ENCODE assay signal across 8 mouse cellular contexts in the genomic region with DNA sequence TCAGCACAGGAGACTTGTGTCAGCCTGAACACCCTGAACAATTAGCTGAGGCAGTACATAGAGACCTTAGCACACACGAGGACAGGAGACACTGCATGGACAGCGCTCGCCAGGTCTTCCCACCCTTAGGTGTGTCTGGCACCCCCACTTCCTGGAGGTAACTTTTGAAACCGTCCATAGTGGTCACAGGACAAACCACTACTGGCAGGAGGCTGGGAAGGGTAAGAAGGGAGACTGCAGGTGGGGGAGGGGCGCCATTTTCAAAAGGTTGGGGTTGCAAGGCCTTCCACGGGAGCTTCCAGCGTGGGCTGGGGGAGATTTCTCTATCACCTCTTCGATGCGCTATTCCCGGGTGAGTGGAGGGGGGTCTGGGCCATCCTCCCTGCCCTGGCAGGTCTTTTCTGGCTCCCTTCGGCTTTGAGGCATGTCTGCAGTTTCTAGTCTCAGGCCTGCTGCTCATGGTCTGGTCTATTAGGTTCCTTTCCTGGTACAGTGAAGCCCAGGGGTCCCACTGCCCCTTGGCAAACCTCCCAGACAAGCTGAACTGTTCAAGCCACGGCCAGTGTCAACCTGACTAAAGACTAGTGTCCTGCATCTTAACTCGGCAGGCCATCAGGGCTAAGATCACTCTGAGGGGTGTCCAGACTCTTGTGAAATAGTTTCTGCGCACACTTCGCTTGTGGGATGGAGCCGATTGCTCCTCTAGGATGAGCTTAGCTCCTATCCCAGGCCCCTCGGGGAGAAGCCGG. TPM values are rescaled to one million over a fixed set of nuclear protein-coding genes. Genes with fewer than 3 reads are reported as not detected.
A peak's percentile ranks its signal among the peaks of the same experiment; 100 is the strongest.
DNase-seq lines count a peak whose midpoint lies in the region; ATAC-seq lines count a peak whose summit lies in the region.

No protein-coding gene starts in this region.

- H3K36me3 ChIP-seq in limb, embryonic 12.5 days = peaks cover 34% of the 10 kb centered on the region
- H3K36me3 ChIP-seq in neural tube, embryonic 15.5 days = peaks cover 26% of the 10 kb centered on the region

- WGBS in limb, embryonic 12.5 days = 34% methylated on average over 18 of the region's 18 CpGs
- 38% methylated on average over 18 of the region's 18 CpGs for WGBS in neural tube, embryonic 15.5 days

- peak overlapping the region; percentile 91 for H3K4me2 ChIP-seq in limb, embryonic 12.5 days
- H3K4me2 ChIP-seq in neural tube, embryonic 15.5 days = peak overlapping the region; percentile 59

- peak overlapping the region; percentile 60 for H3K4me3 ChIP-seq in limb, embryonic 12.5 days (replicated peaks)
- H3K4me3 ChIP-seq in neural tube, embryonic 15.5 days (replicated peaks) = peak overlapping the region; percentile 37

- peaks cover 5% of the 10 kb centered on the region; the same call in 1 of the 2 replicates for H3K9me3 ChIP-seq in limb, embryonic 12.5 days
- H3K9me3 ChIP-seq in neural tube, embryonic 15.5 days (replicated peaks) = no peaks in the 10 kb centered on the region

- ATAC-seq in limb, embryonic 12.5 days (ENCODE audit: insufficient number of reproducible peaks, insufficient read depth, low FRiP score, low TSS enrichment, low read depth) = no peak
- no peak for ATAC-seq in neural tube, embryonic 15.5 days (ENCODE audit: low FRiP score)

- H3K9ac ChIP-seq in limb, embryonic 12.5 days (replicated peaks) = peak overlapping the region; percentile 83
- H3K9ac ChIP-seq in neural tube, embryonic 15.5 days (replicated peaks) = peak overlapping the region; percentile 37; the same call in 1 of the 2 replicates

- peak; percentile 17 for DNase-seq in embryo, embryonic 10 days (ENCODE audit: low spot score)
- DNase-seq in embryo, embryonic 9.5 days (ENCODE audit: extremely low spot score) = no peak
- DNase-seq in T-cell, adult 2 months (ENCODE audit: low spot score) = peak; percentile 14
- DNase-seq in heart, postnatal 4 days = peak; percentile 35
- no peak for DNase-seq in layer of hippocampus, postnatal 36 days
- DNase-seq in layer of hippocampus, postnatal 14 days (ENCODE audit: low spot score in 2 of 2) = no peak

- H3K27ac ChIP-seq in limb, embryonic 12.5 days = peak overlapping the region; percentile 66
- peak overlapping the region; percentile 60; the same call in 1 of the 2 replicates for H3K27ac ChIP-seq in neural tube, embryonic 15.5 days (replicated peaks)

- H3K4me1 ChIP-seq in limb, embryonic 12.5 days (replicated peaks) = peaks cover 19% of the 10 kb centered on the region
- peaks cover 12% of the 10 kb centered on the region for H3K4me1 ChIP-seq in neural tube, embryonic 15.5 days

- H3K27me3 ChIP-seq in limb, embryonic 12.5 days = no peaks in the 10 kb centered on the region
- no peaks in the 10 kb centered on the region for H3K27me3 ChIP-seq in neural tube, embryonic 15.5 days (replicated peaks)

RNA-seq across cellular contexts. Expression of gene Cyba, which starts 0.9 kb away (rescaled TPM):
- total RNA-seq in heart, postnatal 4 days (2021) = 10 to 100 TPM; 59.7 to 69.2 TPM
- polyA plus RNA-seq in limb, embryonic 12.5 days (2016; fragmentation: Nextera tagmentation; extraction: Ambion mirVana) = 101 and 104 TPM in 2 replicates
- polyA plus RNA-seq in neural tube, embryonic 15.5 days (2015; fragmentation: Nextera tagmentation; extraction: Ambion mirVana) = 46.0 and 94.9 TPM in 2 replicates
- total RNA-seq in layer of hippocampus, postnatal 36 days (2021) = 10 to 100 TPM; 10.0 to 10.2 TPM
- 10 to 100 TPM in 1 of 2 experiments, 1 to 10 TPM in 1; 8.9 to 14.5 TPM for total RNA-seq in layer of hippocampus, postnatal 14 days (2021)

RNA-seq across cellular contexts. Expression of gene Il17c, which starts 10.0 kb away (rescaled TPM):
- total RNA-seq in heart, postnatal 4 days (2021) = not detected
- not detected in 2 replicates for polyA plus RNA-seq in limb, embryonic 12.5 days (2016; fragmentation: Nextera tagmentation; extraction: Ambion mirVana)
- polyA plus RNA-seq in neural tube, embryonic 15.5 days (2015; fragmentation: Nextera tagmentation; extraction: Ambion mirVana) = not detected in 2 replicates
- not detected for total RNA-seq in layer of hippocampus, postnatal 36 days (2021)
- not detected for total RNA-seq in layer of hippocampus, postnatal 14 days (2021)

RNA-seq across cellular contexts. Expression of gene Mvd, which starts 11.4 kb away (rescaled TPM):
- 1 to 10 TPM; 8.0 to 8.4 TPM for total RNA-seq in heart, postnatal 4 days (2021)
- 40.5 and 48.7 TPM in 2 replicates for polyA plus RNA-seq in limb, embryonic 12.5 days (2016; fragmentation: Nextera tagmentation; extraction: Ambion mirVana)
- polyA plus RNA-seq in neural tube, embryonic 15.5 days (2015; fragmentation: Nextera tagmentation; extraction: Ambion mirVana) = 65.9 and 73.2 TPM in 2 replicates
- 10 to 100 TPM; 19.1 to 20.6 TPM for total RNA-seq in layer of hippocampus, postnatal 36 days (2021)
- 10 to 100 TPM; 38.8 to 45.5 TPM for total RNA-seq in layer of hippocampus, postnatal 14 days (2021)

RNA-seq across cellular contexts. Expression of gene Snai3, which starts 28.7 kb away (rescaled TPM):
- total RNA-seq in heart, postnatal 4 days (2021) = under 1 TPM; 0.55 to 0.63 TPM
- 0.16 and 0.38 TPM in 2 replicates for polyA plus RNA-seq in limb, embryonic 12.5 days (2016; fragmentation: Nextera tagmentation; extraction: Ambion mirVana)
- polyA plus RNA-seq in neural tube, embryonic 15.5 days (2015; fragmentation: Nextera tagmentation; extraction: Ambion mirVana) = 0.12 and 1.1 TPM in 2 replicates
- not detected for total RNA-seq in layer of hippocampus, postnatal 36 days (2021)
- total RNA-seq in layer of hippocampus, postnatal 14 days (2021) = not detected

RNA-seq across cellular contexts. Expression of gene Rnf166, which starts 44.0 kb away (rescaled TPM):
- 10 to 100 TPM; 24.3 to 27.4 TPM for total RNA-seq in heart, postnatal 4 days (2021)
- polyA plus RNA-seq in limb, embryonic 12.5 days (2016; fragmentation: Nextera tagmentation; extraction: Ambion mirVana) = 45.8 and 46.4 TPM in 2 replicates
- 34.9 and 36.8 TPM in 2 replicates for polyA plus RNA-seq in neural tube, embryonic 15.5 days (2015; fragmentation: Nextera tagmentation; extraction: Ambion mirVana)
- total RNA-seq in layer of hippocampus, postnatal 36 days (2021) = 10 to 100 TPM; 31.8 to 36.3 TPM
- 10 to 100 TPM; 20.0 to 23.3 TPM for total RNA-seq in layer of hippocampus, postnatal 14 days (2021)

Comparison
In these comparisons a context has a peak if more than half of its experiments do, and no peak if none do; other contexts are left out.
1. DNase-seq: peak in embryo, embryonic 10 days (single experiment), T-cell, adult 2 months (single experiment) and heart, postnatal 4 days (single experiment); none in embryo, embryonic 9.5 days (single experiment), layer of hippocampus, postnatal 36 days (0 of 2) and layer of hippocampus, postnatal 14 days (0 of 2).